Mouse (Mus musculus) E14TG2a.4 (cell line): Measurements from ENCODE around the gene Mark4.

ENCODE experiments used
- CTCF ChIP-seq: conservative IDR thresholded peaks from 2 replicates; pipeline ENCODE4 v1.5.1; 2014; ENCODE audit warnings: low read length
- NANOG ChIP-seq: IDR thresholded peaks from 2 replicates; pipeline ENCODE4 v1.6.1; 2014; ENCODE audit warnings: borderline replicate concordance, low read length, mixed read lengths
- POU5F1 ChIP-seq: IDR thresholded peaks from 2 replicates; pipeline ENCODE4 v1.6.1; 2014; ENCODE audit warnings: low read length, borderline replicate concordance

- TF ChIP-seq CTCF (no peak), POU5F1 (no peak), NANOG (no peak)
Measured at GRCm38 (mm10) chr7:19423083-19423482, 35.5 kb downstream of the Mark4 start.
